Mouse (Mus musculus): ENCODE measurements around the gene Mmp14. TPM values are rescaled to one million over a fixed set of nuclear protein-coding genes. Genes with fewer than 3 reads are reported as not detected.
A peak's percentile ranks its signal among the peaks of the same experiment; 100 is the strongest.

Mmp14 gene
- total RNA-seq, 4 experiments from 2014 or later: 34.8 to 49.0 (median 44.5) TPM

DNA sequence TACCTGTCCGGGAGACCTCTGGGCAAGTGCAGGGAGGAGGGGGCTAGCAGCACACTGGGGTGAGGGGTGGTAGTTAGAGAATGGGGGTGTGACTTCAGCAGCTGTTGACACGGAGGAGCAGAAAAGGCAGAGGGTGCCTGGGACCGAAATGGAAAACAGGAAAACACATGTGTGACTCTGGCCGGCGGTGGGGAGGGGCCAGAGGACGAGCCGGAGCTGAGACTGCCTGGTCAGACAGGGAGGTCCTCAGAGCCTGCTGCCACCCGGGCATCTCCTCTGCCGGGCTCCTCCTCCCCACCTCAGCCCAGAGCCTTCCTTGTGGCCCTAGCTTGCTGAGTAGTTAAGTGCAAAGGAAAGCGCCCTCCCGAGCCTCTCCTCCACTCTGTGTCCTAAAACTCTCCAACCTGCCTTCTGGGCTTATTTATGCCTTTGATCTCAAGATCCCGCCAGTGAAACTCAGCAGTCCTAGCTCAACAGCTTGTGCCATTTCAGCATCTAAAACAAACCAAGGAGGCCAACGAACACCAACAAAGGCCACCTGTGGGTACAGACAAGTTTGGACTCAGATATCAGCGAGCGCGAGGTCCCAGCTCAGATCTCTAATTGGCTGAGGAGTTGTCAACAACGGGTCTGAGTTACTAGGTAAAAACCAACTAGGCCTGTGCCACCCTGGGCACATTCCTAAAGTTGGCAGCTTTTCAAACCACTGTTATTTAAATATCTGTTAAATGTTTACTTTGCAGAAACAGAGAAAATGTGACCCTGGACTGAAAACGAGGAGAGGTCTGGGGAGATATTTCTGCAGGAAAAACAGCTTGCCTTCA is 17.3 kb upstream of the Mmp14 start:
- DNase-seq: no peak

DNA sequence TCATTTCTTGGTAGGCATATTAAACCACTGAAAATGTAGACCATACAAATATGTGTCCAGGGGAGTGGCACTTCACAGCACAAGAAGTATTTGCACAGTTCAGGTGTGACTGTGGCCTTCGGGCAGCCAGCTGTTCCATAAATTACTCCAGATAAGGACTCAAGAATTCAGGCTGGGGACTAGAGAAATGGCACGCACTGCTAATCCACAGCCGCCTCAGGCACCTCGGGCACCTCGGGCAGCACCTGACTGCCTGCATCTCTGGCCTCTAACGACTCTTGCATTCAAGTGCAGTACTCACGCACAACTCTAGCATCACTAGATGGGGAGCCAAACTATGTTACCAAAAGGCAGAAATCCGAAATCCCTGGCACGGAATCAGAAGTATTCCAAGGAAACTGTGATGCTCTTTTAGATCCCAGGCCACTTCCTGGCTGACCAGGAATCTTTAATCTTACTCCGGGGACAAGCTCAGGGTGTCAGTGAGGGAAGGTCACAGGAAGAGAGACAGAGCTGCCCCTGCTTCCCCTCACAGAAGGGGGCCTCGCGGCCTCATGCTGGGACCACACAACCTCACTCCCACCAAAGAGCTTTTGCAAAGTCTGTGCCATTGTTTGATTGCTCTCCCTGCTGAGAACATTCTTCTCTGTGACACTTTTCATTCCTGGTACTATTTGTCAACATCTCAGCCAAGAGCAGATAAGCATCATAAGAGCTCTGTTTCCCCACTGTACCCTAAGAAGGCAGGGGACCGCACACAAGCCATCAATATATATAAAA is 16.0 kb upstream of the Mmp14 start:
- DNase-seq: no peak

DNA sequence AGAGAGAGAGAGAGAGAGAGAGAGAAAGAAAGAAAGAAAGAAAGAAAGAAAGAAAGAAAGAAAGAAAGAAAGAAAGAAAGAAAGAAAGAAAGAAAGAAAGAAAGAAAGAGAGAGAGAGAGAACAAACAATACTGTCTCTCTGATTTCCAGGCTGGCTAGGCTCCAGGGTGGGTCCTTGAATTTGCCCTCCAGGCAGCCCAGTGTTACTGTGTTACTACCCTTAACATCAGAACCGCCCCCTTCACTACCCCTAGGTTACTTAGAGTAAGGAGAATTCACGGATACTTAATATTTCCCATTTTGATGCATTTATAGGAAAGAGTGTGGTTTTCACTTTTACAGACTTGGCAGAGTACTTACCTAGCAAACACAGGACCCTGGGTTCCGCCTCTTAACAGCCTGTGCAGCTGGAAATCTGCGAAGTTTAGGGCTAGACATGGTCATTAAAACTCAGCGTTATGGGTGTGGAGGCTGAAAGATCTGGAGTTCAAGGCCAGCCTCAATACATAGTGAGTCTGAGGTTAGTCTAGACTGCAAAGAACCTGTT is 15.1 kb upstream of the Mmp14 start:
- DNase-seq: no peak

DNA sequence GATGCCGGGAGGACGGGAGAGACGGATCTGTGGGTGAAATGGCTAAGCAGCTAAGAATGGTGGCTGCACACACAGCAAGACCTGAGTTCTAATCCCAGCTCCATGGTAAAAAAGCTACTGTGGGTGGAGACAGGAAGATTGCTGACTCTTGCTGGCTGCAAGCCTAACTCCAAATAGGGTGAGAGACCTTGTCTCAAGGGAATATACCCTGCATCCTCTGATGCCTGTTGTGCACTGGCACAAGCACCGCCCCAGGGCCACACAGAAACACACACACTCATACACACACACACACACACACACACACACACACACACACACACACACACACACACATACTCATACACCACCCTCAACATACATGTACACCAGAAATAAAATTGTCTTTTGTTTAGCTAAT is 14.6 kb upstream of the Mmp14 start:
- DNase-seq: no peak

DNA sequence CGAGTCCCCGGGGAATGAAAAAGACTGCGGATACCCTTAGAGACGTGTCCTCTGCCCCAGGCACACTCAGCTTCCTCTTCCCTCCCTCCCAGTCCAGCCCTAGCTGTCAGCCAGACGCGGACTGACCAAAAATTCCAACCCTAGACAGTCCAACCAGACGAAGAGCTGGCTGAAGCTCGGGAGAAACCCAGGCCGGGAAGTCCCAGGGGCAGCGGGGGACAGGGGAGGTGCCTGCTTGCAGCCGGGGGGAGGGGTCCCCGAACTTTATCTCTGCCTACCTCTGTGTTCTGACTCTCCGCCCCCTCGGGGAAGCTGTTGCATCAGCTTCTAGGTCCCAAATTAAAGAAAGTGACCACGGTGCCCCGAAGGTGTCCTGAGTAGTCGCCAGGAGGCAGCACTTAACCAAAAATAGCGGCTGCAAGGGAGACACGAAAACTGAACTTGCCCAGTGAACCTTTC is 13.8 kb upstream of the Mmp14 start, which contains the start of gene Slc7a7:
Gene Slc7a7 (minus strand): TSS at position 158 of the 459 bp plus-strand sequence.
- DNase-seq: no peak

DNA sequence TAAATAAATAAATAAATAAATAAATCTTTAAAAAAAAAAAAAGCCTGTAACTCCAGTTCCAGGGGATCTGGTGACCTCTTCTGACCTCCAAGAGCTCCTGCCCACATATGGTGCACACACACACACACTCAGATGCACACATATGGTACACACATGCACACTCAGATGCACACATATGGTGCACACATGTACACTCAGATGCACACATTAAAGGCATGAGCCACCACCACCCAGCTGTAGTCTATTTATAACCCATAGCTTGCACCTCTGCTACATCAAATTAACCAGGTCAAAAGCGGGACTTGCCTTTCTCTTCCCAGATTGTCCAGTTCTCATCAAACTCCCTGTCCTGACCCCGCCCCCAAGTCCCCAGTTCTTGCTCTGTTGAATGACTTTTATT is 10.4 kb upstream of the Mmp14 start:
- DNase-seq: no peak

DNA sequence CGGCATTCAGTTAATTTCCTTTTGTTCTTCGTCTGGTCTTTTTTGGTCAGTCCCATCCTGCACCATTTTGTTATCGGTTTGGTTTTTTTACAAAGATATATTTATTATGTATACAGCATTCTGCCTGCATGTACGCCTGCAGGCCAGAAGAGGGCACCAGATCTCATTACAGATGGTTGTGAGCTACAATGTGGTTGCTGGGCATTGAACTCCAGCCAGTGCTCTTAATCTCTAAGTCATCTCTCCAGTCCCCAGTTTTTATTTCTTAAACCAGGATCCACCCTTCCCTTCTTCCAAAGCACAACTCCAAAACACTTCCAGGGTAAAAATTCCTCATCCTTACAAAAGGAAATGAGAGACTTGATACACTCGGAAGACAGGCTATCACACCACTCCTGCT is 8.0 kb upstream of the Mmp14 start:
- no peak for DNase-seq

DNA sequence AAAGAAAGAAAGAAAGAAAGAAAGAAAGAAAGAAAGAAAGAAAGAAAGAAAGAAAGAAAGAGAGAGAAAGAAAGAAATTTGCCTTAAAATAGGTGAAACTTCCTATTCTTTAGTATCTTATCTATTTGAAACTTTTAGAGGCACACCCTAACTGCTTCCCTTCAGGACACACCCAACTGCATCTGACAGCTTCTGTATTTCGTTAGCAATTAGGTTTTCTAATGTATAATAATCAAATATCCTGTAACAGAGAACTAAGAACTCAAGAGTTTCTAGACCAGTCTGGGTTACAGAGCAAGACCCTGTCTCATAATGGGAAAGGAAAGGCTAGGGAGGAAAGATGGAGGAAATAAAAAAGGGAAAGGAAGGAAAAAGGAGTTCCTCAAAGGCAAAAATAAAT is 6.8 kb upstream of the Mmp14 start:
- no peak for DNase-seq

DNA sequence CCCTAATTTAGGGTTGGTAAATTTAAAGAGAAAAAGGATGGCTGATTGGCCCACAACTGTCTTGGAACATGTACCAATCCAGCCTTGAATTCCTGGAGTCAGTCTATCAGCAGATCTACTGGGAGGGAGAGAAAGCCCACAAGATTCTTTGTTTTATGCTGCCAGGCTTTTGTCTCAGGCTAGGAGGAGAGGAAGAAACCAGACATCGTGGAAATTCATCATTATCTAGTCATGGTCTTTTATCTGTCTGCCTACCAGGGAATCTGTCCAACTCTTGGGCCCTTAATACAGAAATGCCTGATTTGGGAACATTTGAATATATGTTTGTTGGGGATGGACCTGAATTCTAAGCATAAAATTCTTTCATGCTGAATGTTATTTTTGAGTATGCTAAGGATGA is 5.9 kb upstream of the Mmp14 start:
- no peak for DNase-seq

DNA sequence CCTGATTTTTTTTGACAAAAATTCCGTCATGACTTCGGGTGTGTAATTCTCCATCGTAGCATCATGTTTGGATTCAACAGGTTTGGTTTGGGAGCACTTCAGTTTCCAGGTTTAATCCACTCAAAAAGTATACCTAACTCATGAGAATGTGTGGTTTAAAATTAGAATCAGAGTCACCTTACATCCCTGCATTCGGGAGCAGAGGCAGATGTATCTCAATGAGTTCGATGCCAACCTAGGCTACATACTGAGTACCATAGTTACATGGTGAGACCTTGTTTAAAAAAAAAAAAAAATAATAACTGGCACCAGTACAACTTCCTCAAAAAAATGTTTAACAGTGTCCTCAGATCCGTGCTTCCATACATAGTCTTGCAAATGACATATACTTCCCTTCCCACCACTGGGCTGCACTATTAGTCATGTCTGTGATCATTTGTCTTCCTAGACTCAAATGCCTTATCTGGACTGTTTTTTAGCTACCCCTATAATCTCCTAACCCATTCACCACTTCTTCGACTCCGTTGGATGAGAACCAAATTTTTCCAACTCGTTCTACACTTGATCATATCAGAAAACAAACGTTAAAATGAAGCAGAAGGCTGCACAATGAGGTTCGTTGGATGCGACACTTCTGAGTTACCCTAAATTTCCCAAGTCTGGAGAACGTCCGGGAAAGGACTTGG is 5.3 kb upstream of the Mmp14 start:
- DNase-seq: no peak

DNA sequence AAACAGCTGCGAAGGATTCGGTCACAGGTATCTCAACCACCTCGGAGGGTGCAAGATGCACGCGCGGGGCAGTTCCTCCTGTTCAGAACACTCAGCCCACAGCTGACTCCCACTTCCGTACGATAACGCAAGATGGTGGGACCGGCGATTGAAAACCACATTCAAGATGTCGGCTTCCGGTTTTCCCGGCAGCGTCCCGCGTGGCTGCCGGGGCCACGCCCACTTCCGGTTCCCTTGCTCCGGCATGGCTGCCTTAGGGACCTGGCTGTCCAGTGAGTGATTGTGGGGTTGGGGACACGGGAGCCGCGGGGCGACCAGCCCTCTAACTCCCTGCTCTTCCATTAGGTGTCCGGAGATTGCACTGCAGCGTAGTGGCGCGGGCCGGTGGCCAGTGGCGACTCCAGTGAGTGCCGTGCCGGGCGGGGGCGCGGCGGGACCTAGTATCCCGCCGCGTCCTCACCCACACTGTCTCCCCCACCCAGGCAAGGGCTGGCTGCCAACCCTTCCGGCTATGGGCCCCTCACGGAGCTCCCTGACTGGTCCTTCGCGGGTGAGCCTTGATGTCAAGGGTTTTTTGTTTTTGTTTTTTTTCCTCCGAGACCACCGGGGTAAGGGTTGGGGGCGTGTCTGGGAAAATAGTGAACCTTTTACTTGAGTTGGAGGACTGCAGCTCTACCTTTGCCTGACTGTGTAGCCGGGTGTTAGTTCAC is 4.6 kb upstream of the Mmp14 start, which contains the start of gene Mrpl52:
Gene Mrpl52 (plus strand): TSS at position 221 of the 710 bp plus-strand sequence.
- DNase-seq: peak; percentile 90

DNA sequence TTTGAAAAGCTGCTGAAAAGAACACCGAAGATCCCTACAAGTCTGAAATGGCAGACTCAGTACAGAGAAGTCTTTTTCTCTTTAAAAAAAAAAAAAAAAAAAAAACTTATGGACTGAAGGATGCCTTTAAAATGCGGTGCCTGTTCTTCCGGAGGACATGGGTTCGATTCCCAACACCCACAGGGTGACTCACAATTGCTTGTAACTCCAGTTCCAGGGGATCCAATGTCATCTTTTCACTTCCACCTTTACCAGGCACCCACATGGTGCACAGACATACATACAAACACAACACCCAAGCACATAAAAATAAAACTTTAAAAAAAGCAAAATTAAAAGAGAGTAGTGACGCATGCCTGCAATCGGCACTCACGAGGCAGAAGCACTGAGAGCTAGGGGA is 3.7 kb upstream of the Mmp14 start:
- DNase-seq: no peak

DNA sequence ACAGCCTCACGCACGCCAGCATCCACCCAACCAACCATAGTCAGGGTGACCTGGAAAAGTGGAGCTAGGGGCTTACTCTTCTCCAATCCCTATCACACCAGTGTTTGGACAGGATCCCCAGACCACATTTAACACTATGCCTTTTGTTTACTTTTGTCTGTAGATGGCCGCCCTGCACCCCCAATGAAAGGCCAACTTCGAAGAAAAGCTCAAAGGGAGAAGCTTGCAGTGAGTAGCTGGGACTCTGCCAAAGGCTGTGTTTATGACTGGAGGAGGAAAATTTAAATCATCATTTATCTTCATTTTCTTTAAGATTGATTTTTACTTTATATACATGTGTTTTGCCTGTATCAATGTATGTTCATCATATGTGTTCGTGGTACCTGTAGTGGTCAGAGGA is 3.0 kb upstream of the Mmp14 start:
- no peak for DNase-seq

DNA sequence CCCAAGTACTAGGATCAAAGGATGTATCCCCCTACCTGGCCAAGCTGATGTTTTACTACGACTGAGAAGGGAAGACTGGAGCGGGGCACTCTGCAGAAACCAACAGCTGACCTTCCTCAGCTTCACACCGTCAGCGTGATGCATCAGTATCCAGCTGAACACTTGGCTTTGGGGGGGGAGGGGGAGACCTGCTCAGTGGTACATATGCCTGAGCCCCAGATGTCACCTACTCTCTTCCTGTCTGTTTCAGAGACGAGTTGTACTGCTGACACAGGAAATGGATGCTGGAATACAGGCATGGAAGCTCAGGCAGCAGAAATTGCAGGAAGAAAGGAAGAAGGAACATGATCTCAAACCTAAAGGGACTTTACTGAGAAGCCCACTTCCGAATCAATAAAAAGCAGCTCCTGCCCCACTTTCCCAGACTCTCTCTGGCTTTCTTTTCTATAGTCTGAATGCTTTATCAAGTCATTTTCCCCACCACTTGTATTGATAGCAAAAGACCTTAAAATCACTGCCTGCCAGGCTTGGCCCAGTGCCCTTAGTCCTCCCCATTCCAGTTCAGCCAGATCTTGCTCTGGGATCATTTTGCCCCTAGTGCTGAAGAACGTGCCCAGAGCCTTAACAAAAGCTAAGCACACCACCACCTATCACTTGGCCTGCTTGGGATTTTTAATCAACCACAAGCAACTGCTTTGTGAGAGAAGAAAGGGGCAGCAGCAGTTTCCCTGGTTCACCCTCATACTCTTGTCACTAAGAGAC is 1.9 kb upstream of the Mmp14 start:
- no peak for DNase-seq

DNA sequence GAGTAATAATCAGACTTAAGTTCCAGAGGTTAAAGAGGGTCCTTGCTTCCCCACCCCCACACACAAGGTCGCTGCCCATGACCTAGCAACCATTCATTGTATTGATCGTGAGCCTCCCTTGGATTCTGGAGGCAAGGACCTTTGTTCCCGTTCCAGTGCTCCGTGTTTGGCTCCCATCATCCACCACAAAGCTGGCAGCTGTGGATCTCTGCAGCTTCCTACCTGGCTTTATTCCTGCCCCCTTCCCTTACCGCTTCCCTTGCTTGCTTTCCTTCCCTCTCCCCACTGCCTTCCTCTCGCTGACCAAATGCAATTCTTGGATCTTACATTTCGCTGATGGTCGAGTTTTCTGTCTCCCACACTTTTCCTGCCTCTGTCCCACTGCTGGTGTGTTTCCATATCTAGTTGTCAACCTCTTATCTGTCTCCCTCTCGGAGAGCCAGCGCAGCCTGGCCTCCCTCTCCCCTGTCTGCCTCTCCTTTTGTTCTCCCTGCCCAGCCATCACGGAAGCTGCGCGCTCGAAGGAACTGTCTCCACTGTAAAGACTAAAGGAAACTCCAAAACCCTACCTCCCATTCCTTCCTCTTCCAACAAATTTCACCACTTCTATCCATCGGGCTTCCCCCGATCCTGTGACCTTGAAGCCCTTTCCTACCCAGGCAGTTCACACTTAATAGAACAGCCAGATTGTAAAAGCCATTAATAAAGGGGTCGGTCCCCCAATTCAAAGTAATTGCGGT is 836 bp upstream of the Mmp14 start:
- no peak for DNase-seq

DNA sequence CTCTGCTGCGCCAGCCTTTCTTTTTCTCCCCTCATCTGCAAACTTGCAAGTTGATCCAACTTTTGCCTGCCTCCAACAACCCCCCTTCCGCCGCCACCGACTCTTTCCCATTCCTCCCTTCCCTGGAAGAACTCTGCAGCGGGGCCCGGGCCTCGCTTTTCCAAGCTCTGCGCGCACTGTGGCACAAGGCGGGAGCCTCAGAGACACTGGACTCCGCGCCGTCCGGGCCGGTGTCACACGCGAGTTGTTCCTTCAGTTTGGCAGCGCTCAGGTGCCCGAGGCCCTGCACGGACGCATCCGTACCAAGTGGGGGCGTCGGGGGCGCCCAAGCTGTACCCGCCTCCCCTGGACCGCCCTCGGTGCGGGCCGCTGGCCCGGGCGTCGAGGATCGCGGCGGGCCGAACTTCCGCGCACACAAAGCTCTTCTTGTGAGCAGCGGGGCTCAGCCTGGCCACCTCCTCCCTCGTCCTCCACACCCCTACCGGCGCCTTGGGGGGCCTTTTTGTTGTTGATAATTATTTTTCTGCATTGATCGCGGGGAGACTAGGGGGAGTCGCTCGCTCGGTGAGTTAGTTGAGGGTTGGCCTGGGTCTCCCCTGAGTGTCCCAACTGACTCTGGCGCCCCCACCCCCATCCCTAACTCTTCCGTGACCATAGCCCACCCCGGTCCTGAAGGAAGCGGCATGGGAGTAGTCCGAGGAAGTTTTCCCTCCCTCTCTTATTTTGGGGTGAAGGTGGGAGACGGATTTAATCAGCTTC is 845 bp downstream of the Mmp14 start:
- no peak for DNase-seq

DNA sequence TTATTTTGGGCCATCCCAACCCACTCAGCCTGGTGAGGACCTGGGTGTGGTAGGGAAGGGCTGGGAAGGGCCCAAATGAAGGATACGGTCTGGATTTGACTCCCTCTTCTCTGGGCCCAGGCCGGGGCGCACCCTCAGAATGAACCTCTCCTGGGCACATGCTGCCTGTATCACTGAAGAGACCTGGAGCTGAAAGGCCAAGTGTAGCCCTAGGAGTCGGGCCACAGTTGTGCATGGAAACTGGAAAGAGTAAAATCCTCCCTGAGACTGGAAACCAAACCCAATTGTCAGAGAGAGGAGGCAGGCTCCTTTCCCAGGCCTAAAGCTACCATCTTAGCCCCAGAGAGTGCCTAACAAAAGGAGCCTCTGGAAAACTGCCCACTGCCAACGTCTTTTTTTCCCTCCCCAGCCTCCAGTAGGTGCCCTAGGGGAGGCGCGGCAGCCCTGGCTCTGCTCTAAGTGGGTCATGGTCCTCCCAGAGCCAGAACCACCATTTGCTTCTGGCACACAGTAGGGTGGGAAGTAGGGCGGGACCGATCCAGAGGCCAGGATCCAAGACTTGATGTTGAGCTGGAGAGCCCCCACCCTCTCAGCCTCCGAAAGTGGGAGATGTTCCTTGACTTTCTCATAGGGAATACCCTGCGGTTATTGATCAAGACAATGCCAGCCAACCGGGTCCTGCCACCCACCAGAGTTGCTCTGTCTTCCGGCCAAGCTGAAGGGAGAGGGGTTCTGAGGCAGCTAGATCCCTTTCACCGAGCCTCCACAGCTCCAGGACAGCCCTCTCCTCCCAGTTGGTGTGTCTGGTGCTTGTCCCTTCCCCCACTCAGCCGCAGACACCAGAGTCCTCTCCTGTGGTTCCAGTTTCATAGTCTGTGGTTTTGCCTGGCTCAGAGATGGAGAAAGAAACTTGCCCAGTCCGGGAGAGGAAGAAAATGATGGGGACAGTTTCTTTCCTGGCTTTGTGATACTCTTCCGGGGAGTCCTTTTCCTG is 1.7 kb downstream of the Mmp14 start:
- DNase-seq: no peak

DNA sequence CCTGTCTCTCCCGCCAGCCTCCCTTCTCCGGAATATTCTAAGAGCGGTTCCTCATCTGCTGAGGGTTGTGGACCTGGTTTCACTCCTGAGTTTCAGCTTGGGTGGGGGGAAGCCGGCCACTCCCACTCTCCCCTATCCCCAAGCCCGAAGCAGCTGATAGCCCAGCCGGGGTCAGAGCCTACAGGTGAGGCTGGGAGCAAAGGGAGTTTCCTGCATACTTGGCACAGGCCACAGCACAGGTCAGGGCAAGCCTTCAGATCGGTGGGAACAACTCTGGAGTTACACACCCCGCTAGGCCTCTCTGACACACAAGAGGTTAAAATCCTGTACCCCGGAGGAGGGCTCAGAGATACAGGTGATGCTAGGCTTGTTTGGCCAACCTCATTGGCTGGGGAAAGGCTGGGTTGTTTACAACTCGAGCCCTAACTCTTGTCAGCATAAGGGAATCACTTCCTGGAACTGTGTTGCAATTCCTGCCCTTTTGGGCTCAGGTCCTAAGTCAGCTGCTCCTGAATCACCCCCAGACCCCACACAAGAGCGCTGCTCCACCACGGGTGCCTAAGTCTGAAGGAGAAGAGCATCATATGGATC is 2.6 kb downstream of the Mmp14 start:
- DNase-seq: no peak

Measured in adrenal gland, adult 8-10 months (tissue).